Mouse (Mus musculus) gastrocnemius, adult 2 months (tissue): ENCODE results near the gene Mybbp1a. TPM values are rescaled to one million over a fixed set of nuclear protein-coding genes. Genes with fewer than 3 reads are reported as not detected.

ENCODE experiments used
- DNase-seq: peaks from one replicate; pipeline ENCODE4 v3.0.0; 2022
- H3K27ac ChIP-seq: fragments of 200-600 bp; 2 replicates; pipeline ENCODE4 v1.8.1; 2022; ENCODE audit warnings: mild to moderate bottlenecking
- H3K4me3 ChIP-seq: fragments of 200-600 bp; 2 replicates; pipeline ENCODE4 v1.8.1; 2022; ENCODE audit warnings: mild to moderate bottlenecking, moderate library complexity
- CTCF ChIP-seq: fragments of 200-600 bp; IDR thresholded peaks from 2 replicates; pipeline ENCODE4 v1.8.1; 2022; ENCODE audit warnings: antibody characterized with exemption, mild to moderate bottlenecking, moderate library complexity
- intact Hi-C: fragments of 180-260 bp; cut with DNase I; formaldehyde crosslinking; loops from one replicate; pipeline ENCODE4 v1.15.1; 2025
- total RNA-seq, 2 experiments: library from RNA; stranded (reverse); gene quantifications; 2 replicates each; pipeline ENCODE4 v1.2.3; 2021

The Mybbp1a gene
- total RNA-seq, 2 experiments from 2014 or later, result 60.2 to 60.9 TPM

DNA sequence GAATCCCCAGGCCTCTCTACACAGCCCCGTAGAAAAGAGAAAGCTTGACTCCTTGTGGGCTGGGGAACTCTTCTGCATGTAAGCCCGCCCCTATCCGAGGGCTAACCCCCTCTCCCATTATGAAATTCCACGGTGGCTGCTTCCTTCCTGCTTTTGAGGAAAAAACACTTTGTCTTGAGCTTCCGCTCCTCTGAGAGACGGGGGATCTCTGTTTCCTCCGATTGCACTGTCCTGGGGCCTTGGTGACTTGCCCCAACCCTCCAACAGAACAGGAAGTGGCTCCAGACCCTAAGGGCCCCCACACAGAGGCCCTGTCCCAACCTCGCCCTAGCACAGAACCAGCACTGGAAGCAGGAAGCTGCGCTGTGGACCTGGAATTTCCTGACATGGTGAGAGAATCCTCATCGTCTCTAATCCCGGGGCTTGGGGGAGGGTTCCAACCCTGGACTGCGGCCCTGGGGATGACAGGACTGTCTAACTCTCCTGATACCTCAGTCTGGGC lies 16.9 kb downstream of the Mybbp1a start:
- Histone ChIP-seq H3K27ac (peak overlapping the region; percentile 83), H3K4me3 (peak overlapping the region; percentile 46)
- no peak for TF ChIP-seq CTCF
- no peak for DNase-seq
- intact Hi-C loops, result no loop called here

DNA sequence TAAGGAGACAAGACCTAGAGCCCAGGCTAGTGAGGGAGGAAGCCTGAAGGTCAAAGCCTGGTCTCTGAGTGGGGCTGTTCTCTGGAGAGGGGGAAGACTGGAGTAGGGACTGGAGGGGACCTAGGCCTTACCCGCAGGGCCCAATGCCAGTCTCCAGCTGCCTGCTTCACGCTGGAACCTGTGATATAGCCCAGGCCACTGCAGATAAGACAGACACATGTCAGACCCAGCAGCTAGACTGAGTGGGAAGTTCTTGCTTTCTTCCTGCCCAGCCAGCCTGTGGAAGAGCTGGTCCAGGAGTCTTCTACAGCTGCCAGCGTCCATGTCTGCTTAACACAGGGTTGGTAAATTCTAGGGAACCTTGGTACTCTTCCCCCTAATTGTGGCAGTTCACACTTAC lies 17.3 kb downstream of the Mybbp1a start:
- no peak for DNase-seq
- peak overlapping the region; percentile 83 for H3K27ac ChIP-seq
- intact Hi-C loops, result no loop called here
- H3K4me3 ChIP-seq, result peak overlapping the region; percentile 46
- TF ChIP-seq CTCF, result no peak

- Histone ChIP-seq H3K4me3 (no peak overlapping the region), H3K27ac (peak overlapping the region; percentile 68)
- 0 out of 2 replicates have a peak, but pooled peaks have one; percentile 3 for TF ChIP-seq CTCF
- DNase-seq, result no peak
- intact Hi-C loops, result no loop called here
Measured at GRCm38 (mm10) chr11:72461500-72461981, 20.4 kb downstream of the Mybbp1a start.

GRCm38 (mm10) chr11:72464821-72465220 lies 23.7 kb downstream of the Mybbp1a start:
- DNase-seq, result no peak
- Histone ChIP-seq H3K27ac (0 out of 2 replicates have a peak overlapping the region, but pooled peaks have one; percentile 38), H3K4me3 (no peak overlapping the region)
- intact Hi-C loops, result no loop called here
- TF ChIP-seq CTCF, result no peak

- intact Hi-C loops, result no loop called here
- H3K27ac ChIP-seq, result peak overlapping the region; percentile 83
- DNase-seq, result no peak
Measured at GRCm38 (mm10) chr11:72465978-72466693, 25.0 kb downstream of the Mybbp1a start.

DNA sequence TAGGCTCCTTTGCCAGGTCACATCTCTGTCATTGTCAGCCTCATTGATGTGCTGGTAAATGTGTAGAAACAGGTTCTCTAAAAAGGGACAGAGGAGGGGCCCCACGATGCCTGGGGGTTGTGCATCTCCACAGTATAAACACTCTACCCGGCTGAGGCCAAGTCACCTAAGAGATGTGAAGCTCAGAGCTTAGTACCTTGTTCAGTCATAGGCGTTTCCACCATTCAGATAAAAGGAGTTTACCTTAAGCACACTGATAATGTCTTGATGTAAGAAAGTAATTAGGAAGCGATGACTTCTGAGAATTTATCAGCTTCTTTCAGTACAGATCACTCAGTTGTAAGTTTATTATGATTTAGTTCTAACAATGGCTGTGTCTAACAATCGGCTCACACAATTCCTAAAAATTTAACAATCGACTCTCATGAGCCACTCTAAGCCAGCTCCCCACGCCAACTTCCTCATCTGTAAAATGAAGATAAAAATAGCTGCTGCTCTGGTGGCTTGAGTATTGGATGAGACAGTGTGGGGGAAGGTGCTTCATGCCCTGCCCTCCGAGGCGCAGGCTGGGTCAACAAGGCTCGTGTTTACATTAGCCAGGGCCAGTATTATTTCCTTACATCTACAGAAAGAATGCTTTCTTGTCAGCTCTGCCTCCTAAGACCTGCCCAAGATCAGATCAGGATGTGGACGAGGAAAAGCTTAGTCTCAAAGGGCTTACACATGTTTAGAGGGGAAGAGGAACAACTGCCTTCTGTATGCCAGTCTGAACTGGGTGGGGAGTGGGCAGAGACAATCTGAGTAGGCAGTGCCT lies 25.7 kb downstream of the Mybbp1a start:
- TF ChIP-seq CTCF, result no peak
- no peak for DNase-seq
- intact Hi-C loops, result no loop called here
- Histone ChIP-seq H3K4me3 (peak overlapping the region; percentile 38), H3K27ac (peak overlapping the region; percentile 83)

More at GRCm38 (mm10) chr11:72465978-72466693, 25.0 kb downstream of the Mybbp1a start:
- TF ChIP-seq CTCF, result no peak
- H3K4me3 ChIP-seq, result peak overlapping the region; percentile 34

GRCm38 (mm10) chr11:72468525-72468924 lies 27.4 kb downstream of the Mybbp1a start:
- Histone ChIP-seq H3K27ac (peak overlapping the region; percentile 83), H3K4me3 (peak overlapping the region; percentile 13; the same call in 1 of the 2 replicates)
- peak; percentile 62 for DNase-seq
- intact Hi-C loops, result no loop called here
- no peak for TF ChIP-seq CTCF

- no peak for TF ChIP-seq CTCF
- intact Hi-C loops, result no loop called here
- DNase-seq, result peak; percentile 77
- peak overlapping the region; percentile 83 for H3K27ac ChIP-seq
- no peak overlapping the region for H3K4me3 ChIP-seq
Measured at GRCm38 (mm10) chr11:72469217-72469616, 28.1 kb downstream of the Mybbp1a start.

DNA sequence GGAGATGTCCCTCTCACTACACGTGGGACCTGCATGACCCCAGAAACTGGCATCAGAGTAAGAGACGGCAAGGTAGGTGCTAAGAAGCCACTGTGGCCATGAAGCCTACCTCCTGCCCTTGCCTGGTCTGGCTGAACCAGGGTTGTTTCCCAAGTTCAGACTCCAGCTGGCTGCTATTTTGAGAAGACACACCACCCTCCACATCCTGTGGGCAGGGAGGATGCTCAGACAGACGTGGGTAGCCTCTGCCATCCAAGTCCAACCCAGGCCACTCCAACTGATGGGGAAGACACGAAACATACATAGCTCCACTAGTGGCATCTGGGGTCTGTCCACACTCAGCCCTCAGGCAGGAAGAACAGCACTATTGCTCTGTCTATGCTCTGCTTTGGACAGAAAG lies 28.8 kb downstream of the Mybbp1a start:
- DNase-seq, result no peak
- no peak for TF ChIP-seq CTCF
- peak overlapping the region; percentile 83 for H3K27ac ChIP-seq
- intact Hi-C loops, result no loop called here
- H3K4me3 ChIP-seq, result no peak overlapping the region

GRCm38 (mm10) chr11:72471381-72471780 lies 30.2 kb downstream of the Mybbp1a start:
- Histone ChIP-seq H3K4me3 (no peak overlapping the region), H3K27ac (peak overlapping the region; percentile 63)
- no peak for DNase-seq
- intact Hi-C loops, result no loop called here
- TF ChIP-seq CTCF, result no peak

DNA sequence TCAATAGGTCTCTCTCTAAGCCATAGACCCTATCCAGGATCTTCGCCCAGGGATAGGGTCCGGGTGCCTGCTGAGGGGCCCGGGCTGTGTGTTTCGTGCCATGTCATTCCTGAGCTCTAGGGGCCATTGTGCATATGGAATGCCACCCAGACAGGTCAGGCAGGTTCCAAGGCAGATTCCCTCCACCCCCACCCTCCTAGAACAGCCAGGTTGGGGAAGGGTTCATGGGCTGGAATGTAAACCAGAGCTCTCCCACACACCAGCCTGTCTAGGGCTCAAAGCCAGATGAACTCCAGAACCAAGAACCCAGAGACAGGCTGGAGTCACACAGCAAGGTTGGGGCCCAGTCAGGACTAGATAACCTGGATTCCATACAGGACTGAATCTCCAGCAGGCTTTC lies 32.4 kb downstream of the Mybbp1a start:
- DNase-seq, result no peak
- Histone ChIP-seq H3K27ac (peak overlapping the region; percentile 75), H3K4me3 (no peak overlapping the region)
- TF ChIP-seq CTCF, result no peak
- intact Hi-C loops, result no loop called here

DNA sequence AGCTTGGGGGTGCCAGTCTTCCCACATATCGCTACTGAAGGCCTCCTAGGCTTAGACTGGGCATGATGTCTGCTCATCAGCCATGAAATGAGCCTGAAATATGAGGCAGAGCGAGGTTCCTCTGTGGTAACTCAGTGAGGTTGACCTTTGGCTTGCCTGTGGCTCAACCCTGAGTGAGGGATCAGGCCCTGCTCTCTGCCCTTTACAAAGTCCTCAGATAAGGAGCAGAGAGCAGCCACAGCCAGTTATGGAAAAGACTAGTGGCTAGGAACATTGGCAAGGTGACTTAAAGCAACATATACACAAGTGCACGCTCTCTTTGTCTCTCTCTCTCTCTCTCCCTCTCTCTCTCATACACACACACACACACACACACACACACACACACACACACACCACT lies 33.8 kb downstream of the Mybbp1a start:
- DNase-seq, result peak; percentile 46

DNA sequence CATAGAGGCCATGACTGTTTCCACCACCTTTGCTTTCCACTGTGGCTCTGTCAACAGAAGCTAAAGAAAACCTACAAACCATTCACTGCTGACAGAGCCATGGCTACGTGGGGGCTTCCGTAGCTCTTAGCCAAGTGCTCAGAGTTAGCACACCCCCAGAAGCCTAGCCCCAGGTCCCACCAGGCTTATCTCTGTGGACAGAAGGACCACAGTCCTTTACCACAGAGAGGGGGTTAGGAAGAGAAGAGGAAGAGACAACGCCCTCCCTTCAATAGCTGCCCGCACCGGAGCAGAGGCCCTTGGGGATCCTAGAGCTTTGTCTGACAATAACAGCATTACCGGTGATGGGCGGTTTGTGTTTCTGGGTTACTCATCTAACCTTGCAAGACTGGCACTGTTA lies 34.3 kb downstream of the Mybbp1a start:
- intact Hi-C loops, result no loop called here
- TF ChIP-seq CTCF, result no peak
- peak overlapping the region; percentile 75 for H3K27ac ChIP-seq
- H3K4me3 ChIP-seq, result peak overlapping the region; percentile 11
- DNase-seq, result no peak

More for the DNA sequence above, 33.8 kb downstream of the Mybbp1a start:
- no peak for TF ChIP-seq CTCF
- Histone ChIP-seq H3K27ac (peak overlapping the region; percentile 75), H3K4me3 (no peak overlapping the region; the same call in 1 of the 2 replicates)
- intact Hi-C loops, result no loop called here
